Mouse (Mus musculus): ENCODE results near the gene Olfr695. TPM values are rescaled to one million over a fixed set of nuclear protein-coding genes. Genes with fewer than 3 reads are reported as not detected.

Olfr695 gene
- polyA plus RNA-seq, 1 experiment from 2014 or later, result not detected

Other genes with a start within 250 kb of the Olfr695 start
- not detected in 3 replicates for gene Olfr693, start 35.8 kb downstream of the Olfr695 start, polyA plus RNA-seq (2018)
- not detected in 3 replicates for gene Olfr694, start 24.6 kb downstream of the Olfr695 start, polyA plus RNA-seq (2018)
- gene Olfr697, start 26.0 kb upstream of the Olfr695 start, polyA plus RNA-seq (2018), result not detected in 3 replicates
- not detected in 3 replicates for gene Olfr698, start 39.0 kb upstream of the Olfr695 start, polyA plus RNA-seq (2018)
- not detected in 3 replicates for gene Olfr699, start 76.8 kb upstream of the Olfr695 start, polyA plus RNA-seq (2018)
- not detected in 3 replicates for gene Olfr700, start 92.4 kb upstream of the Olfr695 start, polyA plus RNA-seq (2018)
- not detected in 3 replicates for gene Olfr701, start 97.7 kb upstream of the Olfr695 start, polyA plus RNA-seq (2018)
- gene Olfr702, start 117.5 kb upstream of the Olfr695 start, polyA plus RNA-seq (2018), result not detected in 3 replicates
- gene Olfr703, start 127.0 kb upstream of the Olfr695 start, polyA plus RNA-seq (2018), result not detected in 3 replicates
- not detected in 3 replicates for gene Olfr704, start 146.8 kb upstream of the Olfr695 start, polyA plus RNA-seq (2018)
- not detected in 3 replicates for gene Olfr705, start 160.5 kb upstream of the Olfr695 start, polyA plus RNA-seq (2018)
- not detected in 3 replicates for gene Olfr706, start 171.8 kb upstream of the Olfr695 start, polyA plus RNA-seq (2018)
- gene Olfr707, start 184.8 kb upstream of the Olfr695 start, polyA plus RNA-seq (2018), result not detected in 3 replicates
- not detected in 3 replicates for gene Olfr1532-ps1, start 191.6 kb upstream of the Olfr695 start, polyA plus RNA-seq (2018)
- gene Olfr709-ps1, start 215.8 kb upstream of the Olfr695 start, polyA plus RNA-seq (2018), result not detected in 3 replicates
- gene Olfr710, start 231.9 kb upstream of the Olfr695 start, polyA plus RNA-seq (2018), result not detected in 3 replicates
- gene Olfr6, start 247.5 kb upstream of the Olfr695 start, polyA plus RNA-seq (2018), result not detected in 3 replicates

Measured in macrophage (primary cell).